Mouse (Mus musculus) cerebellum, adult 18-20 months (tissue): Measurements from ENCODE around the gene Micu2.

ENCODE experiments used
- DNase-seq, 2 experiments: peaks; one replicate each; pipeline ENCODE4 v3.0.0; 2021

Gene Micu2

DNA sequence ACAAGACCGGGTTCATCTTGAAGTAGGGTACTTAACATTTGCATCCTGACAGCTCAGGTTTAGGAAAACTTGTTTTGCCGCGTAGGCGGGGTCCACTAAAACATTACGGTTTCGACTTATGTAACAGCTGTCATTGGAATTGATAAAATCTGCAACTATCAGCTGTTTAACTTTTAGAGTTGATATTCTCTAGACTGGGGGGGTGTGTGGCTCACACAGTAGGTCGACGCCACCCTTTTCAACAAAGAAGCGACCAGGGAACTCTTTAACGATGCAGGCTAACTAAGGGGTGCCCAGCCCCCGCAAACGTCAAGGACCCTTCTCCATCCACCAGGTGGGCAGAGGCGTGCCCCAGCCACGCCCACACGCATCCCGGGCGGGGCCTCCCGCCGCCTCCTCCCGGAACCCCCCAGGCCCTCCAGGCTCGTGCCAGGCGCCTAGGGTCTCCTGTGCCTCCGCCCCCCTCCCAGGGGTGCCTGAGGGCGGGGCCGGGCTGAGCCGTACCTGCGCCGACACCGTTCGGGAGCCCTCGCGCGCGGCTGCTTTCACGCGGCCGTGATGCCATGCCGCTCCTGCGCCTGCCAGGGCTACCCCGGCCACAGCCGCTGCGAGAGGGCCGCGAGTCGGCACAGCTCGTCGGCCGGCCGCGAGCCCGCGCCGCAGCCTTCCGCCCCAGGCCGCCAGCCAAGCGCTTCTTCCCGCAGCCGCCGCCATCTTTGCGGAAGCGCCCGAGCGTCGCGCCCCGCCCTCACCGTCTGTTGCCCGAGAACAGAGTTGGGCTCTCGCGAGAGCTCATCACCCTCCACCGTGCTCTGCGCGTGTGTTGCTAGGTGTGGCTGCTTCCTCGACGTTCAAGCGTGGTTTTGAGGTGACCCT is at the start of gene Micu2:
Gene Micu2, minus strand, starts transcription at position 737 of the 876 bp plus-strand sequence.
- peak; percentile 81 to 84 for DNase-seq

DNA sequence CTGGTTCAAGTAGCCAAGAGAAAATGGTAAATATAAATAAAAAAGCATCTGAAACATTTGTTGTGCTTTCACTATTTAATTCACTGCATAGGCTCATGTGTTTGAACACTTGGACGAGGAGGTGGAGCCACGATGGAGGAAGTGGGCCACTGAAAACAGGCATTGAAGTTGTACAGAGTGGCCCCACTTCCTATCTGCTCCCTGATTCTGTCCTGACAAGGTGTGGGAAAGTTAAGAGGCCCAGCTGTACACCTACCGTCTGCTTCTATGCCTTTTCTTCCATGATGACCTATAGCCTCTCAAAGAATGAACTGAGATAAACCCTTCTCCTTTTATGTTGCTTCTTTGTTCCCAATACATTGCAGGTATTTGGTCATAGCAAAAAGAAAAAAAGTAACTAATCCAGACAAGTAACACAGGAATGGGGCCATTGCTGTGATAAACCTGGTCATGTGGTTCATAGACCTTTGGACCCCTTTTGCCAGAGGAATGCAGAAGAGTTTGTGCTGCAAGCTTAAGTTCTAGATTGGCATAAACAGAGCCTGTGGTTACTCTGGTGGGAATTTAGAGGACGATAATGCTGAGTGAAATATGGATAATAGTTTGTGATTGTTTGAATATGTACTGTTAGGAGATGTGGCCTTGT is 47.7 kb upstream of the Micu2 start:
- DNase-seq = no peak

DNA sequence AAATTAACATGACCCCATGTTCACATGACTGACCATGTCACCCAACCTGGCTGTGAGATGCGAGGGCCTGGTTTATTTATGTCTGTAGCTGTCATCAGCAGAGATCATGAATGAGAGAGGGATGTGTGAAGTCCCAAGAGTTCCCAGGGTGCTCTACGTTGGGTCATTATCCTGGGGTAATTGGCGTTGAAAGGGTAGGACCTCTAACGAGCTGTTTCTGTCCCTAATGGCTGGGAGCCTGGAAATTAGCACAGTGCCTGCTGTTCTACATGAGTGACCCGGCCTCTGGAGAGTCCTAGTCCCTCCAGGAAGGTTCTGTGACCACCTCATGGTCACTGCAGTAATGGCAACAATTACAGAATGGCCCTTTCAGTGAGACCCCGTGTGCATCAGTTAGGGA is 37.1 kb upstream of the Micu2 start:
- no peak for DNase-seq

DNA sequence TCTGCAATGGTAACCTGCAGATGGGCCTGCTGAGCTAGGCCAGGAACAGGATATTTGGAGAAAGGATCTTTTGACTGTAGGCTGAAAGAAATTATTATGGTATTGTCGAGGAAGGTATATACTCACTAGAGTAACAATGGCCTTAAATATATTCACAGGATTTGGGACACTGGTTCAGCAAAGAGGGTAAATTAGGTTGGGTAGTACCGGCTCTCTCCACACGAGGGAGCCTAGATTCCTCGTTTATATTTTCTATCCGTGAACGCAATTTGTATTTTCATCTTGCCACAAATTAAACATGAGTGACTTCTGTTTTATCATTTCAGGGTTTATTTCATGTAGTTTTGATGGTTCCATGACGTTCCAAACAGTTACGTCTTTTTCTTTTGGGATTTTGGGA is 35.5 kb upstream of the Micu2 start:
- peak; percentile 70 to 81 for DNase-seq

GRCm38 (mm10) chr14:58018869-58019268 is 19.8 kb upstream of the Micu2 start:
- peak in 1 of 2 experiments; percentile 18 for DNase-seq

DNA sequence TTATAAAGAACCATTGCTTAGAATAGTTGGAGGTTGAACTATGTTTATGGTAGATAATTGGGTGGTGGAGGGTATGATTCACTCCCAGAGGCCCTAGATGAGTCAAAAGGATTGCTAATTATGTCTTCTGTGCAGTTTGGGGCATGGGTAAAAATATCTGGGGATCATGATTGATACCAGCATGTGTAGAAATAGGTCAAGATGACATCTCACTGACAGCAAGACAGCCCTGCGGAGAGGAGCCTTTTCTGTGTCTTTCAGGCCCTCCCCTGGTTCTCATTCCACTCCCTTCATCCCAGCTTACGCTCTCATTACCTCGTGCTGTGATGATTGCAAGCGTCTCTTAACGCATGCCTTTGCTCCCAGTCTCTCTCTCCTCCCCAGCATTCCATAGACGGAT is 4.8 kb upstream of the Micu2 start:
- DNase-seq = no peak

DNA sequence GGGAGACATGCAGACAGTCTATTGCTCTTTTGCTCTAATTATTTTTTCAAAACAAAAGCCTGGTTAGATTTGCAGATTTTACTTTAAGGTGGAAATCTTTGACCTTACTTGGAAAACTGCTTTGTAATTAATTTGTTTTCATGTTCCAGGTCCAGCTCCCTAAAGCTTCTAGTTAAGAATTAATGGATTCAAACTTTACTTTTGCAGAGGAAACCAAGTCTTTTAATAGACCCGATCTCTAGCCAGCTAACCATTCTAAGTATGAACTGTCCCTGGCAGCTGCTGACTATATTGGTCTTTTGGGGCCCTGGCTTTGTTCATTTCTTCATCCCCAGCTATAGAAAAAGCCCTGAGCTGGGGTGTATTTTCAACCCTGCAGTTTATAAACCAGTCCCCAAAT is 3.1 kb upstream of the Micu2 start:
- no peak for DNase-seq

DNA sequence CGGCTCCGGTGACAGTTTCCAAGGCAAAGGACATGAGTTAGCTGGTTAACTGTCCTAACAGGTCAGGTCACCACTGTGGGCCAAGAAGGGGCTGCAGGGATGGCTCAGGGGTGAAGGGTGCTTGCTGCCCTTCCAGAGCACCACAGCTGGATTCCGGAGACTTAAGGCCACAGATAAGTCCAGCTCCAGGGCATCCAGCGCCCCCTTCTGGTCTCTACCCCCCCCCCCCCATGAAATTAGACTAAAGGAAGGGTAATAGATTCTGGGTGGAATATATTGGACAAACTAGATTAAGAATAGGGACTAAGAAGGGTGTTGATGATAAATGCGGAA is 306 bp upstream of the Micu2 start:
- no peak for DNase-seq

DNA sequence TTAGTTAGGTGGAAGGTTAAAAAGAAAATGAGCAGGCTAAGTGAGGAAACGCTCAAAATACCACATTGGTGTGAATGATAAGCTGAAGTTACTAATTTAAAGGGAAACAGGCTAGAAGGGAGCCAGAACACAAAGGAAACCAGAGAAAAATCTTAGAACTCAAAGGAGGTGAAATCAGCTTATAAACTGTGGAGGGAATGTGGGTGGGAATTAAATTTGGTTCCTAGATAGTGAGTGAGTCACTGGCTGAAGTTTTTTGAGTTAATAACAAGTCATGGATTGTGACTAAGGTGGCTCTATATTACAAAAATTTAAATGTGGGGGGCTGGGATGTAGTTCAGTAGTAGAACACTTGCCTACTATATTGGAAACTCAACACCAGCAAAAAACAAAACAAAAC is 1.6 kb downstream of the Micu2 start:
- no peak for DNase-seq

GRCm38 (mm10) chr14:57996210-57996609 is 2.9 kb downstream of the Micu2 start:
- no peak for DNase-seq

GRCm38 (mm10) chr14:57991761-57992160 is 7.3 kb downstream of the Micu2 start:
- DNase-seq = no peak

DNA sequence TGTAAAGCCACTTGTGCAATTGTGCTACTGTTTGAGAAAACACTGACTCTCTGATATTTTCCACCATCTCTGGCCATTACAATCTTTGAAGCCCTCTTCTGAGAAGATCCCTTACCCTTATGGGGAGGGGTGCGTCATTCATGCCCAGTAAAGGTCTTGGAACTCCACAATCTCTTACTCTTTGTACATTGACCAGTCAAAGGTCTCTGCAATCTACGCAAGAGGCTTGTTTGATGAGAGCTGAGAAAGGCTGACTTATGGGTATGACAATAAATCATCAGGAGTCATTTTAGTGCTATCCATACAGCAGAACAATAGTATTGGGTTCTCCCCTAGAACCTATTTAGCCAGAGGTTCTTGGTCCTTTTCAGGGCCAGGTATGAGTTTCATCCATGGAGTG is 9.9 kb downstream of the Micu2 start:
- no peak for DNase-seq

DNA sequence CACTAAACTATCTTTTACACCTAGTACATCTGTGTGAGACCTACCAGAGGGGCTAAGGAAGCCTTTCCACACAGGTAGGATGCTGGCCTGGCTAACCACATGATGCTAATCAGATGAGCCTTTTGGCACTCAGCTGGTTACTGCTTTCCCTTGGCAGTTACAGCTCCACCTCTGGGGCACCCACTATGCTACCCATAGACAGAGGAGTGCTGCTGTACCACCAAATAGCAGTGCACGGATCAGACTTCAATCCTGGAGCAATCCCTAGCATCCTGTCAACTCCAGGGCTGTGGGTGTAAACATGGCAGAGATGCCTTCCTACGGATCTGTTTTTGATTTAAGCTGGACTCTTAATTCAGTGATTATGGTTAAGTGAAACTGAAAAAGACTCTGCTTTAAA is 13.3 kb downstream of the Micu2 start:
- no peak for DNase-seq

DNA sequence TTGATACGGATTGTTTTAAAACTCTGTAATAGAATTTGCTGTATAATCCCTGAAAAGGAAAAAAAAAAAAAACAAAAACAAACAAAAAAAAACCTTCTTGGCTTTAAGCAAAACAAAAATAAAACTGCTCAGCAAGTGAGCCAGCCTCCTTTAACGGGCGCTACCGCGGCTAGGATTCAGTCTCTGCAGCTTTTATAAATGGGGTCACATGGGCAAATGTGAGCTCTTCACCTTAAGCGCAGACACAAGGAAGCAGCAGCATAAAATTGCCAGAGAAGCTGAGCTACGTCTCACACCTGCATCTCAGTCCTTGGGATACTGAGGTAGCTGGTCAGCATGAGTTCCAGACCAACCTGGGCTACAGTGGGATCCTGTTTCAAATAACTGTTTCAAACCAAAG is 16.6 kb downstream of the Micu2 start:
- no peak for DNase-seq

GRCm38 (mm10) chr14:57981720-57982418 is 17.2 kb downstream of the Micu2 start:
- no peak for DNase-seq

DNA sequence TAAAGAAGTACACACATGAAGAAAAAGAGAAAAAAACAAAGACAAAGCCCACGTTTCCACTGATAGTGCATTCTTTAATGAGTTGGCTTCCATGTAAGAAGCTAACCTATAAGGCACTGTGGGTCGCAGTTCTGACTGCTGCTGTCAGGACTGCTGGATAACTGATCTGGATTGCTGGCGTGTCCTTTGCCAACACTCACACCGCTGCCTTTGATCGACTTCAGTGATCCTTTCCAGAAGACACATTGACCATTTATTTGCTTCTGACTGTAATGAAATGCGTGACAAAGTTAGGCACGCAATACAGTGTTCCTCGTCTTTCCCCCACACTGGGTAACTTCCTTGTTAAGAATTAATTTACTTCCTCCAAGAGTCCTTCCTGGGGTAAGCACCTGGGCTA is 18.3 kb downstream of the Micu2 start:
- no peak for DNase-seq

GRCm38 (mm10) chr14:57980179-57980578 is 18.9 kb downstream of the Micu2 start:
- no peak for DNase-seq

- no peak for DNase-seq
Measured at GRCm38 (mm10) chr14:57978144-57978543, 20.9 kb downstream of the Micu2 start.

DNA sequence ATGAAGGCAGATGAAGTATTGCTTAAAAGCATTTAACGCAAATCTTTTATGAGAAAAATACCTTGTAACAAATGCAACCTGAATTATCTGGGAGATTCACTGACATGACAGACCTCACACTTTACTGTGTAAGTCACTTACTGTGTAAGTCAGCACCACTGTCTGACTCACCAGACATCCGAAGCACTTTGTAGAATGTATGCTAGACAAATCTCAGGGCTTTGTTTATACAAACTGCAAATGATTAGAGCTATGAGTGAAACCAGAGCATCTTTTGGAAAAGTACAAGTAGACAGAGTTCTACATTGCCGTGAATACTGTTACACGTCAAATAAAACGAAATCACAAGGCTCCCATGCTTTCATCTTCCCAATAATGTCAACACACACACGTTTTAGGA is 23.4 kb downstream of the Micu2 start:
- DNase-seq = no peak

- no peak for DNase-seq
Measured at GRCm38 (mm10) chr14:57971986-57972525, 27.0 kb downstream of the Micu2 start.

DNA sequence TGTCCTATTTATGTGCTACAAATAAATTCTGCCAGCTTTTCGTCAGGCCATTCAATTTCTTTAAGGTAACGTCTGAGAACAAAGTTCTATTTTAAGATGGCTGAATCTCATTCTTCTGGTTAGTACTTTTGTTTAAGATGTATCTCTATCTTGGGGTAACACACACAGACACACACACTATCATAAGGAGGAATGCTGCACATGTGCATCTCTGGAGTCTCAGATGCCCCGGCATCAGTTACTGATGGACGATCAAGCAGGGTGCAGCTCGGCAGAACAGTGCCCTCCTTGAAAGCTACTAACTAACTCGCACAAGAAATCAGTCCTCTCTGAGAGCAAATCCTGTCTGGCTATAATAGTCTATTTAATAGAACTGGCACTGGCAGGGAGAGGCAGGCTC is 30.2 kb downstream of the Micu2 start:
- no peak for DNase-seq

DNA sequence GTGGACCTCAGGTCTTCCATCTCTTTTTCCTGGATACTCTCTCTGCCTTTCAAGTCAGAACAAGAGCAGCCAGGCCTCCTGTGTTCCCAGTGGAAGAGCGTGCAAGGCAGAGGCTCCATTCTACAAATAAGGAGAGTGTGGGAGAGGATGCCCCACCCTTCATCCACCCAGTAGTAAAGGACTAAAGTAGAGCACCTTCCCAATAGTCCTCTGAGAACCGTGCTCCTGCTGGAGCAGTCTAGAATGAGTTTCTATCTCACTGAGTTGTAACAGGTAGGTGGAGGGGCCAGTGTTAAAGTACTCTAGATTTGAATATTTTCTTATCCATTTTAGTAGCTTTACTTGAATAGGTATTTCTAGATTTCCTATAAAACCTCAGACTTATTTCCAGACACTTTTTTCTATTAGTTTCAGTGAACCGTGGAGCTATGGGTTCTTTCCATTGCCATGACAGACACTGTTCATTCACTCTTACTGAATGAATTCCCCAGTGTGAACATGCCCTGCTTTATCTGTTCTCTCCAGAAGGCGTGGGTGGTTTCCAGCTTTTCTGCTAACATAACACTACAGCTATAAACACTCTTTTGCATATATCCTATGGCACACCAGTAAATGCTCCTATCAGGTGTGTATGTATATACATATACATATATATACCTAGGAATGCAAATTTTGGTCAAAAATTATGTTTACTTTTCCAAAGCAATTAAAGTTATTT is 31.8 kb downstream of the Micu2 start:
- DNase-seq = no peak

DNA sequence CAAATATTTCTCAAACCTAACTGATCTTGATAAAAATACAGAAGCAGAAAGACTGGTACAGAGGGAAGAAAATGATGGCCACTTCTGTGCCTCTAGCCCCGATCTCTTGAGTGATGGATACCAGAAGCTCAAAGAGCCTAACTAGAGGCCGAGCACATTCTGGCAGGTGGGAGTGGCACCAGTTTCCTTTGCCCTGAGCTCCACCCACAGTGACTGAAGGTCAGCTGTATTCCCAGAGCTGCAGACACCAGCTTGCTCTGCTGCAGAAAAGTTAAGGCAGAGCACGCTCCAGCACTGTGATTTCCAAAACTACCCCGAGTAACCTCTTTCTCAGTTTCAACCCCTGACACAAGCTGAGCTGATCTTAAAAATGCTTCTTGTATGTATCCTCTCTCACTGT is 37.2 kb downstream of the Micu2 start:
- no peak for DNase-seq
